Mouse (Mus musculus) hematopoietic multipotent progenitor cell, adult 10-12 weeks (in vitro differentiated cells): ENCODE data around the gene Atp7a. TPM values are rescaled to one million over a fixed set of nuclear protein-coding genes. Genes with fewer than 3 reads are reported as not detected.

Source experiments
- polyA plus RNA-seq: library from polyadenylated mRNA; stranded (reverse); fragments of >175 nt; gene quantifications from 2 replicates; pipeline ENCODE4 v1.2.3, GENCODE M21; 2012; ENCODE audit warnings: low replicate concordance

Gene Atp7a
- 0.71 and 1.5 TPM in 2 replicates for polyA plus RNA-seq

GRCm38 (mm10) chrX:106026418-106027342 is at the start of gene Atp7a:
Gene Atp7a, plus strand, starts transcription at chrX:106027276.

GRCm38 (mm10) chrX:106011465-106012159 is 15.5 kb upstream of the Atp7a start, which contains the start of gene Magt1:
Gene Magt1, minus strand, starts transcription at chrX:106011906.

GRCm38 (mm10) chrX:106015571-106016322 is 11.3 kb upstream of the Atp7a start, which contains the start of gene Cox7b:
Gene Cox7b, plus strand, starts transcription at chrX:106015700.

GRCm38 (mm10) chrX:106142936-106143335 is 115.9 kb downstream of the Atp7a start, which contains the start of gene Tlr13:
Gene Tlr13, plus strand, starts transcription at chrX:106143204.

Other genes starting within 250 kb of the Atp7a start
- gene Atrx, start 97.9 kb upstream of the Atp7a start, polyA plus RNA-seq: 19.0 and 38.2 TPM in 2 replicates
- 3.1 and 4.2 TPM in 2 replicates for gene Magt1, start 15.4 kb upstream of the Atp7a start, polyA plus RNA-seq
- 12.5 and 15.2 TPM in 2 replicates for gene Cox7b, start 11.6 kb upstream of the Atp7a start, polyA plus RNA-seq
- gene Tlr13, start 115.9 kb downstream of the Atp7a start, polyA plus RNA-seq: 0.71 and 1.9 TPM in 2 replicates
- gene Pgk1, start 159.8 kb downstream of the Atp7a start, polyA plus RNA-seq: 6.6 and 7.1 TPM in 2 replicates
- gene Taf9b, start 193.9 kb downstream of the Atp7a start, polyA plus RNA-seq: 0.45 and 0.86 TPM in 2 replicates
- gene Fnd3c2, start 228.1 kb downstream of the Atp7a start, polyA plus RNA-seq: not detected in 2 replicates